Mouse (Mus musculus): ENCODE data around the gene Fsip2.

DNA sequence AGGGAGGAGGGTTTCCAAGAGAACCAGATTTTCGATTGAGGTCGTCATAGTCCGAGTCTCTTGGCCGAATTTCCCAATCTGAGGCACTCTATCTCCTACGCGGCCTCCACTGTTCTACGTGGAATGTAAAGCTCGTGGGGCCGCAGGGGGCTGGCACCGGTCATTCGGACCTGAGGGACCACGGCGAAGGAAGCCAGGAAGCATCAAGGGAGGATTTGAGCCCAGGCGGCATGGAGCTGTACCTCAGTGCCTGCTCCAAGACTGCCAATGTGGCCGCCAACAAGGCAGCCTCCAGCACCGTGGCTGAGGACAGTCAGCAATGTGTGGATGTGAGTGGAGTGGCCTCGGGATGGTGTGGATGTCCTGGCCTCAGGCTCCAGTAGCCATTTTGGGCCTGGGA is at the start of gene Fsip2:
- TF ChIP-seq POLR2AphosphoS2 (IDR thresholded peaks at IDR 0.05; ENCODE audit: insufficient read length, low read depth) = no peak
- TF ChIP-seq USF1 (IDR thresholded peaks at IDR 0.05; ENCODE audit: low read depth) = no peak
- TF ChIP-seq POLR2A (IDR thresholded peaks at IDR 0.05; ENCODE audit: insufficient read length, low read depth) = no peak
- TF ChIP-seq MYOG (IDR thresholded peaks at IDR 0.05; ENCODE audit: control insufficient read depth in 1 of 3, insufficient read depth in 1 of 3, insufficient read length in 2 of 3, low read depth in 2 of 3) = no peak
- no peak for TF ChIP-seq TCF3 (IDR thresholded peaks at IDR 0.05; ENCODE audit: insufficient read length, low read depth)
- no peak for TF ChIP-seq TCF12 (IDR thresholded peaks at IDR 0.05; ENCODE audit: insufficient read depth, poor library complexity, severe bottlenecking)

Measured in myocyte (in vitro differentiated cells).